Mouse (Mus musculus): ENCODE results near the gene Tbcd.

DNA sequence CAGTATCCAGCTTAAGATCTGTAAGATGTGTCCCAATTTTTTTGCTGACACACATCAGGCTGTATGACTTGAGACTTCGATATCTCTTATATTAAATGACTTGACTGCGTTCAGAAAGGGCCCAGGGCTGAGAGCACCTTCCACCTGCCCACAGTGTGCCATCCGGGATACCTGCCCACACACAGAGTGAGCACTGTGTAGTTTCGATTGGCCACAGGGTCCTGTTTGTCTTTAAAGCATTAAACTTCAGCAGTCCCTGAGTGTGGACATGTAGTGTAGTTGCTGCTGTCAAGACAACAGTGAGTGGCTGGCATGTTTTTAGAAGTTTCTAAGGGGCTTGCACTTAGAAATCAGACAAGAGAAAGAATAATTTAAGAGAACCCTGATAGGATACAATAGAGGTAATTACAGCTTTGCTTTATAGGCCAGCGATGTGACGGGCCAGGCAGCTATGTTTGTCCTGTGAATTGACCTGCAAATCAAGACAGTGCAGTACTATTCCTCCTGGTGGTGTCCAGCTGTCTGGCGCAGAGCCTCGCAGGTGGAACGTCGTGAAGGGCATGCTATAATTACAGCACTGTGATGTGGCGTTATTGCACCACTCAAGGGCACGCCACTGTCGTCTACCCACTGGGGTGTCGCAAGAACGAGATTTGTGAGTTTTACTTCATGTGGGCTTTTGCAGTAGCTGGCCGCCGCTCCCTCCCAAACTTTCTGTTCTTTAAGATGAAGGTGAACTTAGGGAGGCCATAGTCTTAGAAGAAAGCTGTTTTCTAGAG lies 66.1 kb downstream of the Tbcd start:
- TF ChIP-seq POLR2A (IDR thresholded peaks at IDR 0.05; ENCODE audit: insufficient read depth, low read depth, low read length) (no peak), CTCF (IDR thresholded peaks at IDR 0.05; ENCODE audit: insufficient read depth, low read depth, low read length) (no peak)
